Mouse (Mus musculus) cerebellum, adult 2 months (tissue): ENCODE data around the gene Uhrf2. TPM values are rescaled to one million over a fixed set of nuclear protein-coding genes. Genes with fewer than 3 reads are reported as not detected.

Experiments
- DNase-seq, 2 experiments: peaks; one replicate each; pipeline ENCODE4 v3.0.0; 2021
- H3K27ac ChIP-seq: fragments of 200-500 bp; 2 replicates; pipeline ENCODE4 v1.5.1; 2012; ENCODE audit warnings: low read length, control low read depth, inconsistent platforms; ENCODE audit not compliant: insufficient read depth
- H3K27me3 ChIP-seq: fragments of 200-500 bp; 2 replicates; pipeline ENCODE4 v1.6.1; 2012; ENCODE audit warnings: inconsistent platforms, mild to moderate bottlenecking, low read length, moderate library complexity; ENCODE audit not compliant: control insufficient read depth, insufficient read depth
- H3K4me1 ChIP-seq: fragments of 200-500 bp; 2 replicates; pipeline ENCODE4 v1.6.1; 2011; ENCODE audit warnings: low read length; ENCODE audit not compliant: control insufficient read depth, insufficient read depth
- H3K4me3 ChIP-seq: fragments of 200-500 bp; replicated peaks from 2 replicates; pipeline ENCODE3; 2011; ENCODE audit warnings: mild to moderate bottlenecking, low read depth, low read length, control low read depth; ENCODE audit not compliant: insufficient read depth
- CTCF ChIP-seq: fragments of 200-500 bp; IDR thresholded peaks from 2 replicates; pipeline ENCODE4 v1.5.1; 2011; ENCODE audit warnings: low read depth, mild to moderate bottlenecking, control low read depth, low read length, moderate library complexity, borderline replicate concordance; ENCODE audit not compliant: insufficient read depth
- POLR2A ChIP-seq: fragments of 200-500 bp; IDR thresholded peaks from 2 replicates; pipeline ENCODE4 v1.6.1; 2011; ENCODE audit warnings: low read length, control low read depth, borderline replicate concordance; ENCODE audit not compliant: insufficient read depth
- WGBS: fragments of 180-500 bp; shearing (Covaris S2); methylation state at CpG from one replicate; pipeline ENCODE4 v1.1.7; 2018; 5-methylcytosine and 5-hydroxymethylcytosine counted together
- polyA plus RNA-seq: library from polyadenylated mRNA; depleted of rRNA; stranded (reverse); fragments of >200 nt; gene quantifications from 2 replicates; pipeline ENCODE4 v1.2.3, GENCODE M21; 2012; rRNA removed

Gene Uhrf2
- polyA plus RNA-seq, 1 experiment = 62.1 TPM

DNA sequence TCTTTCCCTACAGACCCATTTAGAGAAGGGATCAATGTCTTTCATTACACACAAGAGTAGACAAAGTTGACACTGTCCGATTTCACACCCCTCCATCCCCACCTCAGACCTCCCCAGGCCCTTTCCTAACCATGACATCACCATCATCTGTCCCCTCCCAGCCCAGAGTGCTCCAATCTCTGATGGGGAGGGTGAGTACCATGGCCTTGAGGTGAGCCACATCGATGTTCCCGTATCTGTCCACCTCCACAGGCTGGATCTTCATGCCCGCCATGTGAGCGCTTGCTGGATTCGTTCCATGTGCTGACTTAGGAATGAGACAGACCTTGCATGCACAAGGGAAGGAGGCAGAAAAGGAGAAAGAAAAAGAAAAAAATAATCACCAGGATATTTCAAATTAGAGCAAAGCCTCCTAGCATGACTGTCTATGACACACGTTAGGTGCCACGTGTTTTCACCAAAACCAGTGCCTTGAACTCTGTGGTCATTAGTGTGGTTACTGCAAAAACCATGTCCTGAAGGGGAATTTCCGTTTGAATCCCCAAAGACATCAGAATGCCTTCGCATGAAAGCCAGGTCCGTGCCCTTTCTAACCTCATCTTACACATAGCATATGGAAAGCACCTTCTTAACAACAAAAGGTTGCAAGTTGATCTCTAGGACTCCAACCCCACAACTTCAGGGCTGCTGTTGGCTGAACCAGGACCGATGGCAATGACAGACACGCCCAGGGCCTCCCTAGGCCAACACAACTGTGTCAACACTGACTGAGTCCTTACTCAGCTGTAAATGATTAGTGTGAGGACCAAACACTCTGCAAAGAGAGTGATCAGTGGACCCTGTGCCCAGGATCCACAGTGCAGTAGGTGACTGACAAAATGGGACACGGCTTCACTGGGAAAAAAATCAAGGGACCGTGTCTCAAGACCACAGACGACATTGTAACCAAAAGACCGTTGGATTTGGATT lies 88.3 kb downstream of the Uhrf2 start:
- no peak for DNase-seq
- no peak overlapping the region for H3K4me3 ChIP-seq
- no peak for TF ChIP-seq CTCF
- no peak for TF ChIP-seq POLR2A
- H3K4me1 ChIP-seq = no peaks in the 10 kb centered on the region
- H3K27ac ChIP-seq = no peak overlapping the region
- 80% methylated on average over 17 of the region's 17 CpGs for WGBS
- no peaks in the 10 kb centered on the region for H3K27me3 ChIP-seq

DNA sequence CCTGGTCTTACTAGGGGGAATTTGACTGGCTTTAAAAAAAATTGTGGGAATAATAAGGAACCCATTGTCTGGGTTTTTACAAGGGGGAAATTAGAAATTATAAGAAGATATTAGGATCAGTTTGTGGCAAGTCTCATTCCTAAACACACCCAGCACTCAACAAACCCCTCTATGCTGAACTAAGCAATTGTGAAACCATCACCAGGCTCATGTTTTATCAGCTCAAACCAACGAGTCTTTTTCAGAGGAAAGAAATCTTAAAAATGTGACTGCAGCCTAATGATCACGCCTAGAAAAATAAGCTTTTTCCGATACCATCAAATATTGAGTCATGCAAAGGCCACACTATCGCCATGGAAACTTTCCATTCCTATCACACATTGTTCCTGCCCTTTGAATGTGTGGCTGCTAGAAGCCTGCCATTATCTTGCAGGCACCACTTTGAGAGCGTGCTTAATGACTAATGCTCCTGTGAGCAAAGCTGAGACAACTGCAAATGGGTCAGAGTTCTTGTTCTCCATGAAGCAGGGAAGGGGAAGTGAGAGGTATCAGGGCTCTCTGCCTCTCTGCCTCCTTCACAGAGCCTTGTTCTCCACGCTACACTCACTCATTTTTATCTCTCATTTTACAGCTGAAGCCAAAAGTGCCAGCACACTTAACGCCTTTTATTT lies 94.8 kb downstream of the Uhrf2 start:
- 88% methylated on average over 7 of the region's 7 CpGs for WGBS
- Histone ChIP-seq H3K27ac (no peak overlapping the region), H3K27me3 (no peaks in the 10 kb centered on the region), H3K4me3 (no peak overlapping the region), H3K4me1 (no peaks in the 10 kb centered on the region)
- TF ChIP-seq POLR2A (no peak), CTCF (no peak)
- no peak for DNase-seq

DNA sequence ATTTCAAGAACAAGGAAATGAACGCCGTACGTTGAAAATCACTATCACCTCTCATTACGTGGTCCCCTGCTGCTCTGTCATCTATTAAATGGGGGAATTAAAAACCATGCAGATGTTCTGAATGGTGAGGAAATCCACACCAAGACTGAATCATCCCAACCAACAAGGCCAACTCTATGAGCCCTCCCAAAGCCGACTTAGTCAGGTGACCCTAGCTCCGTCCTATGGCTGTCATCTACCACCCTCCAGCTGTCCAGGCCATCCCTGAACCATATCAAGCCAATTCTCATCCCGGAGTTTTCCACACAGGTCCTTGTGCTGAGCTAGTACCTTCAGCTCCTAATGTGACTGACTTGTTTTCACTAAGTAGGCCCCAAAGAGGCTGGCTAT lies 95.4 kb downstream of the Uhrf2 start:
- DNase-seq = no peak
- Histone ChIP-seq H3K4me3 (no peak overlapping the region), H3K27me3 (no peaks in the 10 kb centered on the region), H3K27ac (no peak overlapping the region), H3K4me1 (no peaks in the 10 kb centered on the region)
- 90% methylated on average over 7 of the region's 7 CpGs for WGBS
- TF ChIP-seq POLR2A (no peak), CTCF (no peak)

DNA sequence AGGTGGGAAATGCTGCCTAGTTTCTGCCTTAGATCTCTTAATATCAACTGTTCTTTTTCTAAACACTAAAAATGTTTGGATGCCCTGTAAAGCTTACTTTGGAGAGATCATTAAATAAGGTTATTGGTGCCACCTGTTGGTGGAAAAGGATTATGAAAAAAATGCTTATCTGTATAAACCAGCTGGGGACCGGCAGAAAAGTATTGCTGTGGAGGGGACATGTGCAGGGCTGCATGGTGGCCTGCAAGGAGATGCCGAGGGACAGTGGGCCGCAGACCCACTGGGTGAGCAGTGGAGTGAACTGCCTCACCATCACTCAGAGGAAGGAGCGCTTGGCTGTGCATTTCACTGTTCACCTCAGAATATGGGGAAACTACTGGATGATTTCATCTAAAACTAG lies 97.9 kb downstream of the Uhrf2 start:
- no peak for DNase-seq
- no peaks in the 10 kb centered on the region for H3K27me3 ChIP-seq
- H3K27ac ChIP-seq = no peak overlapping the region
- WGBS = 64% methylated on average over 4 of the region's 4 CpGs
- TF ChIP-seq CTCF (no peak), POLR2A (no peak)
- H3K4me1 ChIP-seq = no peaks in the 10 kb centered on the region
- no peak overlapping the region for H3K4me3 ChIP-seq

DNA sequence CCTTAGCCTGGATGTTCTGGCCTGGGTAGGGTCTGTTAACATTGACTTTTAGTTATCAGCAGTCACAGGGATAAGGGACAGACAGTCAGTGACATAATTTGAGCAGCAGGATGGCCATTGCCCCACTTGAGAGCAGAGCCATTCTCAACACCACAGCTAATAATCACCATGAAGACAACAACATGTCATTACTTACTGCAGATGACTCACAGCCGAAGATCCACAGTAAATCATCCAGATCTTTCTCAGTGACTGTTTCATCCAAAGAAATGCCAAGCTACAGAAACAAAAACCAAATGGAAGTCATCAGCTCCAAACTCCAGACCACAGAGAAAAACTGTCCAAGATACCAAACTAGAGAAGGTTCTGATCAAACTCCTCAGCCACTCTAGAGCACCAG lies 106.0 kb downstream of the Uhrf2 start:
- H3K4me1 ChIP-seq = no peaks in the 10 kb centered on the region
- H3K27me3 ChIP-seq = no peaks in the 10 kb centered on the region
- no peak overlapping the region for H3K27ac ChIP-seq
- no peak for DNase-seq
- TF ChIP-seq POLR2A (no peak), CTCF (no peak)
- H3K4me3 ChIP-seq = no peak overlapping the region
- WGBS = 89% methylated on average over 1 of the region's 1 CpGs

Other genes starting within 250 kb of the Uhrf2 start
- gene 9930021J03Rik, start 224.5 kb upstream of the Uhrf2 start, polyA plus RNA-seq = 25.6 and 28.2 TPM in 2 replicates
- 22.1 and 22.3 TPM in 2 replicates for gene Ranbp6, start 217.5 kb upstream of the Uhrf2 start, polyA plus RNA-seq
- gene Il33, start 105.4 kb upstream of the Uhrf2 start, polyA plus RNA-seq = 38.5 and 58.0 TPM in 2 replicates
- not detected in 2 replicates for gene Trpd52l3, start 26.7 kb upstream of the Uhrf2 start, polyA plus RNA-seq
- gene Gldc, start 144.9 kb downstream of the Uhrf2 start, polyA plus RNA-seq = 14.9 and 17.7 TPM in 2 replicates
- 0.13 and 0.16 TPM in 2 replicates for gene Mbl2, start 202.4 kb downstream of the Uhrf2 start, polyA plus RNA-seq